Mouse (Mus musculus) fat pad, adult 2 months (tissue): Measurements from ENCODE around the gene Tnfsf10.

Experiments used
- DNase-seq: peaks from one replicate; pipeline ENCODE4 v3.0.0-alpha.2; 2011; ENCODE audit warnings: low read depth, low spot score; ENCODE audit errors: extremely low read depth

Tnfsf10 gene

DNA sequence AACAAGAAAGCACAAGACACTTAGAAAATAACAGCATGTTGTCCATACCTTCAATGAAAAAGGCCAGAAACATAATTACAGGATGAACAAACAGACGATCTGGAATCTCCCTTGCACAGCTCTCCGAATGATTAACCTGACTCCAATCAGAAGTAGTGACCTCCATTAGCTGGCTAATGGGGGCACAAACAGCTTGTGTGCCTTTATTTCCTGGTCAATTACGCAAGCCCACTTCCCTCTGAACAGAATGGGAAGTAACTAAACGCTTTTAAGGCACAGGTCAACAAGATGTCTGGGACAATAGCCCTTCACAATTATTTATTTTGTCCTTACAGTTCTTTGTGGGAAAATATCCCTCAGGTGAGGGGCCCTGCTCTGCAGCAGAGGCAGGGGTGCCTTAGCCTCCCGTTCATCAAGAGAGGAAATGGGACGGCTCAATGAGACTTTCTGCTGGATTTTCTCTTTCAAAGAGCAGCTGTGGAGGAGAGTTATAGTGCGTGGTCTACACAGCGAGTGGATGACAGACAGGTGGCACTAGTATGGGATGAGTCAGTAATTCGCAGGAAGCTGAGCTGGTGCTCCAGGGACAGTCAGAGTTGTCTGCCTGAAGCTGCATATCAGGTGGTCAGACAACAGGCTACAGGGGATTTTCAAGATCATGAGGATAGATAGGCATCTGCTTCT lies 14.3 kb upstream of the Tnfsf10 start:
- DNase-seq: no peak

DNA sequence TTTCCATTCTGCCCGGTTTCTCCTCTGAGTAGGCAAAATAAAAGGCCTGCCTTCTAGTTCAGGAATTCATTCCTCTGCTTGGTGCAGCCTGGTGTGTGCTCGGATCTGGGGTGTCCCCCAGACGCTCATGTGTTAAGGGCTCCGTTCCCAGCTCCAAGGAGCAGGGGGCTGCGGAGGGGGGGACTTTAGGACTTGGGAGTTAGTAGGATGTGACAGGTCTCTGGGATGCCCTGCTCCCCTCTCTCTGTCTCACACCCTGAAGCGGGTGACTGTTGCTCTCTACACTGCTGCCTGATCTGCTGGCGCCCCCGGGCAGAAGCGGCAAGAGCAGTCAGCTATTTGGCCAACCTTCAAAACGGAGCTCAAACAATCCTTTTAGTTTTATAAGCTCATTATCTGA lies 10.0 kb upstream of the Tnfsf10 start:
- DNase-seq: no peak

DNA sequence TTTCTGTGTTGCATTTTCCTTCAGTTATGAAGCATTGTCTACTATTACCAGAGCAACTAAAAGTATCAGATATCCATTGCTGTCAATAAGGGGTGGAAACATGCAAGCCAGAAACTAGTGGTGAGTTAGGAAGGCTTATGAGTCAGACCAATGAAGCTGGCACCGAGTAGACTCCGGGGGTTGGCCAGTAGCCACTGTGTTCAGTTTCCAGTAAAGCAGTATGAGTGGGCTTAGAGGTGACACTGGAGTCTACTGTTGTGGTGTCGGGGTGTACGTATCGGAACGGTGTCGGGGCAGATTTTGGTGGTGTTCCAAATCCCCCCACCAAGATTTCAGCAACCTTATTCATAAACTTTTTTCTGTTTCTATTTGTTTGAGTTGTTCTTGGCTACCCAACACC lies 5.9 kb upstream of the Tnfsf10 start:
- DNase-seq: no peak

DNA sequence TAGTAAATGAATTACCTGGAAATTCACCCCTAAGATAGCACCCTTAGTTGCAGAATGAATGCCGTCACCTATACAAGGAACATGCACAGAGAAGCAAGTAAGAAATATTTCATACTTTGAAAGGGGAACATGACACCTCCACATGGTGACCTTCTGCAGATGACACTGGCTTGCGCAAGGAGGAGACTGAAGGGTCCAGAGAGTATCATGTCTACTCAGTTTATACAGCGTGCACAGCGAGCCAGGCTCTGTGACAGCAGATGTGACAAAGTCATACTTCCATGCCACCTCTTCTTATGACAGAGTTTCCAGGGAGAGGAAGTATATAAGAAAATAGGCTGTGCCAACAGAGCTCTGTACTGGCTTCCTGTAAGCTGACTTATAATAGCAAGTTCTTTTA lies 5.4 kb upstream of the Tnfsf10 start:
- DNase-seq: no peak

DNA sequence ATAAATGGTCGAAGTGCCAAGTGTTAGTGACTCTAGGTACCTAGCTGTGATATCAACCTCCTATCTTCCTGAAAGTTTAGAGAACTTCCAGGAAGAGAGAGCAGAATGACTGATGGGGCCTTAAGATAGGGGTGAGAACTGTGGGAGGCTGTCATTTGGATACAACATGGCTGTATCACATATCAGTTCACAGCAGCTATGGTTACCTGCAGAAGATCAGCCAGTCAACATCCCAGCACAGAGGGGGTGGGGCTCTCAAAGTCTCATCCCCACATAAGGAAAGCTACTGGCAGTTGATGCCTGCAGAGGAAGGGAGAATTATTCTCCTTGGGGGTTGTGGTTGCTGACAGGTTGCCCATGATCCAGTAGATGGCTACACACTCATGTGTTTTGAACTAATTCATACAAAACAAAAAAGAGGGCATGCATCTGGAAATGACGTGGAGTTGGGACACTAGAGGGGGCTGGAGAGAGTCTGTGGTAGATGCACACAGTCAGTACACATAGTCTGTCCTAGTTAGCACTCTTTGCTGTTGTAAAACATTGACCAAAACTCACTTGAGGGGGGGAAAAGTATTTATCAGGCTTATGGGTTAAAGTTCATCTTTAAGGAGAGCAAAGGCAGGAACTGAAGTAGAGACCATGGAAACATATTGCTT lies 2.2 kb upstream of the Tnfsf10 start:
- DNase-seq: no peak

DNA sequence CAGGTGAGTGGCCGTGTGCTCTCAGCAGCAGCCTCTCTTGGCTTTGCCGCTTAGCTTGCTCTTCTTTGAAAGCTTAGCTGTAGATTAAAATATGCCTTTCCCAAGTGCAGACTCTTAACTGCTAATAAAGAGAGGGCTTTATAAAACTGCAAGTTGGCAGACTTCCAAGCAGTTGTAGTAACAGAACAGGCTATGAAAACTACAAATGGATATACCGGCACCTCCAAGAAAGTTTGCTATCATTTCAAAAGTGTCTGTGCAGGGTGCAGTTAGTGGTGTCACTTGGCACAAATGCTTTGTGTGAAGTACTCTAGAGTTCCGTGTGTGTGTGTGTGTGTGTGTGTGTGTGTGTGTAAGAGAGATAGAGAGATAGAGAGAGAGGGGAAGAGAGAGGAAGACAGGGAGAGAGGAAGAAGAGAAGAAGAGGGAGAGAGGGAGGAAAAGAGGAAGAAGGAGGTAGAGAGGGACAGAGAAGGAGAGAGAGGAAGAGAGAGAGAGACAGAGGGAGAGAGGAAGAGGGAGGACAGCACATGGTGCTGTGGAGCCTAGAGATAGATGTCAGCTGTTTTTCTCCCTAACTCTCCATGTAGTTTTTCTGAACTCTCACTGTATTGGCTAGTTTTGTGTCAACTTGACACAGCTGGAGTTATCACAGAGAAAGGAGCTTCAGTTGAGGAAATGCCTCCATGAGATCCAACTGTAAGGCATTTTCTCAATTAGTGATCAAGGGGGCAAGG lies 628 bp downstream of the Tnfsf10 start:
- DNase-seq: no peak

DNA sequence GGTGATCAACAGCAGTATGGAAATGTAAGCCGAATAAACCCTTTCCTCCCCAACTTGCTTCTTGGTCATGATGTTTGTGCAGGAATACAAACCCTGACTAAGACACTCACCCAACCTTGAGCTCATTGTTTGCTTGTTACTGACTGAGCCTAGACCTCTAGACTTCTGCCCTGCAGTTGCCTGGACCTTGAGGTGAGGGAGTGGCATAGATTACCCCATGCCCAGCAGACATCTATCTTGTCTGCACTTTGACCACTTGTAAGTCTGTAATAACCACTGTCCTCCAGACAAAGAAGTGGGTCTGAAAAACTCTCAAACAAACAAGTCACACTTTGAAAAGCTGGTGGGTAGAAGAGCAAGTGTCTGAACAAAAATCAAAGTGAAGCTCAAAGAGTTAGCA lies 2.8 kb downstream of the Tnfsf10 start:
- DNase-seq: no peak

DNA sequence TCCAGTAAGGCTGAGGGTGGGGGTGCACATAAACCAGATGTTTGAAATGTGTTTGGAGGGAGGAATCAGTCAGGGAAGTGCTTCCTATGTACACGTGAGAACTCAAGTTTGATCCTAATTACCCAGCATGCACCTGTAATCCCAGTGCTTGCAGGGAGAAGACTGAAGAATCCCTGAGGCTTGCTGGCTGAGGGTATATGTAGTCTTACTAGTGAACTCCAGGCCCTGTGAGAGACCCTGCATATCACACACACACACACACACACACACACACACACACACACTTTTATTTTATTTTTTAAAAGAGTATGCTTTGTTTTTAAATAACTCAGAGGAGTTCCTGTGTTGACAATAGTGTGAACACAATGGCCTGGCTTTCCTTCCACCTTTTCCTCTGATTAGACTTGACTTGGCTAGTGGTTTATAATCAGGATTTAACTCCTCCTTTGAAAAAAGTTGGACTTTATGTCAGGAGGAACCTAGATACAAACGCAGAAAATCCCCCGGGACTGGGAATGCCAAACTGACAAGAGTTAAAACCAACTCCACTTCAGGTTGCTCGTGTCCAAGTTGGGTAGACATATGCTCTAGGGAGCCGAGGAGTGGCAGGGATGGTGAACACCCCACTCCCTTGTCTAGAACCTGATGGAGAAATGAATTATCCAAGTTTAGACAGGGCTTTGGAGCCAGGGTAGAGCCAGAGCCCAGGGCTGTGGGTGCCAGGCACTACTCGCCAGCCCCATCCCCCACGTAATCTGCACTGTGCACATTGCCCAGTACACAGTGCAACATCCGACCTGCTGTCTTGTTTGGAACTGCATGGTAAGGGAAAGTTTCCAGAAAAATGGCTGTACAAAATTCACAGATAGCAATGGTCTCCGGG lies 4.0 kb downstream of the Tnfsf10 start:
- DNase-seq: no peak

DNA sequence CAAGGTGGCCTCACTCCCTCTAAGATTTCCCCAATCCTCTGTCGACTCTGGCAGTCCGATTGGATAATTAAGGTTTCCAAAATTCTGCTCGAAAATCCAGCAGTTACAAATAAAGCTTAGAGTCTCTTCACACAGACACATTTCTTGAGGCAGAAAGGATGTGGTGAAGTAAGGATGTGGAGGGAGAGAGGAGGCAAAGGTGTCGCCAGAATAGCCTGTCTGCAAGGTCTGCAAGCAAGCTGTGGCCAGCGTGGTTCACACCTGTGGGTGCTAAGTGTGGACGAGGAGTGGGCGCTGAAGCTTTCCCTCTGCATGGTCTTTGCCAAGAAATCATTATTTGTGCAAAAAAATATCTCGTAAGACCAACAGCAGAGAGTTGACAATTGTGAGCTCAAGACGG lies 5.8 kb downstream of the Tnfsf10 start:
- no peak for DNase-seq

DNA sequence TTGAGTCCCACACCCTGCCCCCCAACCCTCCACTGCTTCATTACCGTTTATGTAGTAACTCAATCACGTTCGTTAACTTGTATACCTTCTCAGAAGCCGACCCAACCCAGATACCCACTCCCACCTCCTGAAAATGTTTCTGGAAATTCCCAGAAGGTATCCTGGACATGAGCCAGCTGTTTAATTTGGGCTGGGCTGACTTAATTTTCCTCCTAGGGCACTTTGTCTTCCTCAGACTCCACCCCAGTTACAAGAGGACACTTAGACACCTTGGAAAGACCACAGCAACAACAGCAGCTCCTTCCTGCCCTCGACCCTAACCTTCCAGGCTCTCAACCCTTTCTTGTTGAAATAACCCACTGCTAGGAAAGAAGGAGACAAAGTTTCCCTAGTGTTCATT lies 6.7 kb downstream of the Tnfsf10 start:
- no peak for DNase-seq

DNA sequence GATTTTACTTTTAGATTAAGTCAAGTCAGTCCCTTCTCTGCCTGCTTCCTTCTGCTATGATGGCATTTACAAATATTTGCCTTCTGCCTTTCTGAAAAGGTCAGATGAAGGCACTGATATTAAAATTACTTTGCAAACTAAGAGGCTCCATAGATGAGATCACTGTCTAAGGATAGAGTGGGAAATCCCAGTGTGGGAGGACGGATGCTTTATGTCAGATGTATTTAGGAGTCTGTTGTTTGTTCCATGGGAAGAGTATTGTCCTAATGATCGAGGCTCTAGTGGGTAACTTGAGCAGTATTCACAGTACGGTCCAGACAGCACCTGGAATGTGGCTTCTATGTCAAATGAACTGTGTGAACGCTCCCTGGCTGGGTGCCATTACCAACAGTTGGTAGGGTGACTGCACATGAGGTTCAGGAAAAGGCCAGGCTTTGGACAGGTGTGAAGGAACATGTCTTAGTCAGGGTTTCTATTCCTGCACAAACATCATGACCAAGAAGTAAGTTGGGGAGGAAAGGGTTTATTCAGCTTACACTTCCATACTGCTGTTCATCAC lies 9.9 kb downstream of the Tnfsf10 start:
- DNase-seq: no peak

DNA sequence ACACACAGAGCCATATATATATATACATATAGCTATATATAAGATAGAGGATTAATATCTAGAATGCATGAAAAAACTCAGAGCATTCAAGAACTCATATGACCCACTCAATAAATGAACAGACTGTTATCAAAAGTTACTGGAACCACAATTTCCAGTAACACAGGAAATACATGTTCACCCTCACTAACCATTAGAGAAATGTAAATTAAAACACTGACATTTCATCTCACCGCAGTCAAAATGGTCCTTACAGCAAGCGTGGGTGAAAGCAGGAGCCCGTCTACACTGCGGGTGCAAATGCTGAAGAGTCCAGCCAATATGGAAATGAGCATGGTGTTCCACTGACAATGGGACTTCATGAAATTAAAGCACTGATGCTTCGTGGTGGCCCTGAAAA lies 13.9 kb downstream of the Tnfsf10 start:
- no peak for DNase-seq

DNA sequence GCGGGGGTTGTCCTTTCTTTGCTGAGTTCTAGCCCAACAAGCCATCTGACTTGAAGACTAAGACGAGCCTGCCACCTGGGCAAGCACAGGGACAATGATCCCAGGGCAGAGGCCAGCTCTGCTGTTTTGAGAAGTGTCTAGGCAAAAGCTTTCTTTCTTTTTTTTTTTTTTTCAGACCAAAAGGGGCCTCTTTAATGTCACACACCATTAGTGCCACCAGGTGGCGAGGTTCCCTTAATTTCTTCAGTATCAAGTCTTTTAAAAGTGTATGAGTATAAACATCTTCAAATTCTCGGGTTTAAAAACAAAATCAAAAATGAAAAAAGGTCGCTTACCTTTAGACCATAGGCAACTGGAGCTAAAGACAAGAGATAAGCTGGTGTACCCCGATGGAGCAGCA lies 21.6 kb downstream of the Tnfsf10 start:
- no peak for DNase-seq

DNA sequence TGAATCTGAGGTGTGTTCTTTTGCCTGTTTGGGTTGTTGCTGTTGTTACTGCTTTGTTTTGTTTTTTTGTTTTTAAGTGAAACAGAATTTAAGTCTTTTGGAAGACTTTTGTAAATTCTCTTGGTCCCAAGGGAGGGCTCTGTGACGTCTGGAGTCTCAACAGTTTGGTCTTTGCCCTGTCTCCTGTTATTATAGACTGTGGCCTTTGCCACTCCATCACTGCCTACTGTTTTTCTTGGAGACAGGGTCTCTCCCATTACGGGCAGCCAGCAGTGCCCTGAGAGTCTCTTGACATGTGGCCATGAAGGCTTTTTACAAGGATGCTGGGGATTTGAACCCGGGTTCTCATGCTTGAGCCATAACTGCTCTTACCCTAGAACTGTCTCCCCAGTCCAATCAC lies 22.1 kb downstream of the Tnfsf10 start:
- no peak for DNase-seq

DNA sequence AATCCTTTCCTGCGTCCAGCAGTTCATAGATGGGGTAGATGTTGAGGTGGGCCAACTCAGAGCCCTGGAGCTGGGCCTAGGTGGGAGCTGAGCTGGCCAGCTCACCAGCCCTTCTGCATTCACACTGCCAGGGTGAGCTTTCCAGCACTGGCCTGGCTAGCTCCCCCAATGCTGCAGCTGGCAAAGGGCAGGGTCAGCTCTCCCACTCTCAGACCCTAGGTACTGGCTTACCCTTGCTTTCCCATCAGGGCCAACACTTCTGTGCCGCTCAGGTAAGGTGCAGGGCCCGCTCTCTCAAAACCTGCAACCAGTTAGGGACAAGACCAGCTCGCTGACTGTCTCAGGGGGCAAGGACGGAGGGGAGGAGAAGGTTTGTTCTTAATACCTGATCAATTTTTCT lies 23.9 kb downstream of the Tnfsf10 start:
- DNase-seq: no peak

DNA sequence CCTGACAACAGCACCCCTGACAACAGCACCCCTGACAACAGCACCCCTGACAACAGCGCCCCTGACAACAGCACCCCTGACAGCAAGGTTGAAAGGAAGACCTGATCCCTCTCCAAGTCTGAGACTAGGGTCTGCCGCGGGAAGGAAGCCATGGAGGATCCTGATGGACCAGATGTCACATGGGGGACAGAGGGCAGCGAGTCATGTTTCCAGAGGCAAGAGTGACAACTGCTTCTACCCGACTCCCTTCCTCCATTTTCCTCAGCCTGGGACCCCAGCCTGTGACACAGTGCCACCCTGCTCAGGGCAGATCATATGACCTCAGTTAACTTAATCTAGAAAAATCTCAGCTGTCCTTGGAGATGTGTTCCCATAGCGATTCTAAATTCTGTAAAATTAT lies 25.6 kb downstream of the Tnfsf10 start:
- no peak for DNase-seq

DNA sequence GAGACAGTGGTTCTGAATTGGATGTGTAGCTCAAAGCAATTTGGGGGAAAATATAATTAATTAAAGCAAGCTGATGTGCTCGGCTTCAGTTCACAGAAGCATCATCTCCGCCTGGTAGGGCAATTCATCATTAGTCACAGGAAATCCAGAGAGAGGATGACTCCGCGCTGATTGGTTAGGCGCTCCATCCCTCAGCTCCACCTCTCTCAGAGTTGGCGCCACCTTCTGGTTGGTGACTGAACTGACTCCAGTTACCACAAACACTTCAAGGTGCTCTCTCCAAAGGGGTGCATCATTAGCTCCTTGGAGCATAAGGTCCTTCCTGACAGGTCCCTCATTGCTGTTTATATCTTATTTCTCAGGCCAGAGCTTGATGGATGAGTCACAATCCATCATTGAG lies 28.7 kb downstream of the Tnfsf10 start:
- DNase-seq: no peak

DNA sequence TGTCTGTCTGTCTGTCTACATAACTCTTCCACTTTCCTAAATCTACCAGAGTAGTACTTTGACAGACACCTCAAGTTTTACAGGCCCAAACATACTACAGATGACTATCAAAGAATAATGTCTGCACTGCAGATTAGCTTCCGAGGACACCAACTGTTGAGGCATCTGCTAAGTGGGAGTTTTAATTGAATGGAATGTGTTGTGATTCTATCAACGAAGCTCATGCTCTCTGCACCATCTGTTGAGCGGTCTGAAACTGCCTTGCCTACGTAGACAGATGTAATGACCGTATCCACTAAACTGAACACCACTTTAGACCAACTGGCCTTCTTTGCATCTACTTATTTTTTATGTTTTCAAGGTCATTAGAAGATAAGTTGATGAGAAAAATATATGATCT lies 31.6 kb downstream of the Tnfsf10 start:
- DNase-seq: no peak

DNA sequence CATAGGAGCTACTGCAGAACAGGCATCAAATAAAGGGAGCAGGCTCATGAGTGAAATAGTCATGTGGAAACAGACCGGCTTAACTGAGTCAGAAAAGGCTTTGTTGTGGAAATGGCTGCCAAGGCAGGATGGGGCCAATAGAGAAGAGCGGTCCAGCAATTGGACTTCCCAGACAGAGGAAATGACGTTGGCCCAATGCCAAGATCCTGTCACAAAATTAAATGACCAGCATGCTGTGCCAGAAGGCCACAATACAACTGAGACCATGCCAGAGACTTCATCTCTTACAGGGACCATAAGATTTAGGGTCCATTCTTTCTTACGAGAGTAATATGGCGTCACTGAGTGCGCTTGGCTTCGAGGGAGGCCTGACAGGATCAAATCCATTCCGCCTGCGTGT lies 34.3 kb downstream of the Tnfsf10 start:
- DNase-seq: no peak

DNA sequence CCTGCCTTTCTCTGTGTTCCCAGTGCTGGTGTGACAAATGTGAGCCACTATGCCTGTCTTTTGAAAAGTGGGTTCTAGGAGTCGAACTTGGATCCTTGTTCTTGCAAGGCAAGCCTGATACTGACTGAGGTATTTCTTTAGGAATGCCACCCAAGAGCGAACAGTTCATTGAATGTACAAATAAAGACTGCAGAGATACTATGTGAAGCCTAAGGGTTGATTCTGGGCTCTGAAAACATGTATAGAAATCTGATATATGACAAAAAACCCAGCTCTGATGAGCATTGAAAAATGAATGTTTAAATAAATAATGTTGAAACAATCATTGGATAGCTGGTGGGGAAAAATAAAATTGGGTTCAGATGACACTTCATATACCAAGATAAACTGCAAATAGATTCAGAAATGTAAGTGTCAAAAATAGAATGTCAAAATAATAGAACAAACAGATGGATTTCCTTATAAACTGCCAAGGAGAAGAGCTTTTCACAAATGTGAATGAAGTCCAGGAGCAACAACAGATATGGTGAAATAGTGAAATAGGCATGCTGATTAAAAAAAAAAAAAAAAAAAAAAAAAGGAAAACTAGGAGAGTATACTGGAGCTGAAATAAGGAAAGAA lies 42.4 kb downstream of the Tnfsf10 start:
- DNase-seq: no peak

DNA sequence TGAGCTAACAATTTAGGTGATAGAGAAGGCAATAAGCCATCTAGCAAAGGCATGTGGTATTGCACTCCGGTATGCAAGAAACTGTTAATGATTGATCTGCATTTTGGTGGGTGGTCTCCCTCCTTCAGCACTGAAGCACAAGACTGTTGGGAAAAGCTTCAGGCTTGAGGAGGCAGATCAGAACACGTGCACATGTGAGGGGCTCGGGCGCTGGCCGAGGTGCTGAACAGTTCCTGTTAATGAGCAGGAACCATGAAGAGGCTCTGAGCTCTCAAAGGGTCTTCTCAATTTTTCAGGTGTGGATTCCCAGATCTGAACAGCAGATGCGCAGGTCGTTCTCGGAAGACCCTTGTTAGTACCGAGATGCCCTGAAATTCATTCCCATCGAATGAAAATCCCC lies 53.3 kb downstream of the Tnfsf10 start:
- DNase-seq: no peak
